24 mouse cellular contexts compared by ENCODE assay signal in the genomic region with DNA sequence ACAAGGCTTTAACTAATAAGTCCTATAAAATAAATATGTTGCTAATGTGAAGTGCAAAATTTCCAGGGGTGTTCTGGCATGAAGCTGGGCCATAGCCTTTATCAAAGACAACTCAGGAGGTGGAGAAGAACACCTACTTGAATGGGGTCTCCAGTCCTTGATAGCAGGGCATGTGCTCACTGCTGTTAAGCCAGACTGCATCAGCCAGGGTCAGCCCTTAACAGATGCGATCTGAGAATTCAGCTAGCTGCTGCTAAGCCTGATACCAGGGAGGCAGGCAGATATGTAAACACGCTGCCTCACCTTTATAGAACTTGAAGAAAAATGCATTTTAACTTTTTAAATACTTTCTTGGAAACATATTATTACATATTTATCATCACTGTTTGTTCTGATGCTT. TPM values are rescaled to one million over a fixed set of nuclear protein-coding genes. Genes with fewer than 3 reads are reported as not detected.
DNase-seq lines count a peak whose midpoint lies in the region; ATAC-seq lines count a peak whose summit lies in the region.
"Had no signal": no experiment of that assay in that cellular context is flagged by ENCODE, and none has a peak within 500 bp of the region (broad histone marks: within the 10 kb centered on the region; RNA-seq: fewer than 3 reads in every experiment).

No protein-coding gene starts in this region.

- H3K4me3 ChIP-seq in liver, embryonic 12.5 days: no peak overlapping the region
- H3K4me3 ChIP-seq in liver, embryonic 15.5 days (replicated peaks): no peak overlapping the region
- H3K4me3 ChIP-seq: forebrain, embryonic 10.5 days; forebrain, embryonic 13.5 days; heart, adult 2 months; hindbrain, embryonic 12.5 days; hindbrain, embryonic 15.5 days had no signal

- peak; percentile 54 for DNase-seq in liver
- no peak for DNase-seq in frontal cortex, postnatal 36 days (ENCODE audit: low spot score in 2 of 2)
- DNase-seq in layer of hippocampus, adult 8-10 months (ENCODE audit: low spot score in 2 of 2): no peak
- no peak for DNase-seq in right cerebral cortex, postnatal 10 days (ENCODE audit: low spot score in 2 of 2)
- DNase-seq: adrenal gland, adult 2 months; adrenal gland, postnatal 14 days; B cell, adult 2 months; cerebellum, adult 11 months; cerebellum, adult 2 months; cerebellum, postnatal 10 days; forebrain, postnatal 0 days; gastrocnemius, postnatal 25 days; heart, adult 2 months had no signal

- no peak overlapping the region; the same call in 1 of the 2 replicates for H3K4me2 ChIP-seq in liver, embryonic 12.5 days
- no peak overlapping the region for H3K4me2 ChIP-seq in liver, embryonic 15.5 days
- H3K4me2 ChIP-seq: forebrain, embryonic 13.5 days; heart, embryonic 11.5 days; hindbrain, embryonic 12.5 days; hindbrain, embryonic 15.5 days had no signal

- 10% methylated on average over 2 of the region's 2 CpGs for WGBS in liver, embryonic 12.5 days (ENCODE audit: insufficient replicate concordance)
- WGBS in liver, embryonic 15.5 days (ENCODE audit: insufficient replicate concordance): 14% methylated on average over 2 of the region's 2 CpGs

- no peak overlapping the region for H3K27ac ChIP-seq in liver, embryonic 12.5 days
- no peak overlapping the region for H3K27ac ChIP-seq in liver, embryonic 15.5 days (replicated peaks)
- H3K27ac ChIP-seq: forebrain, embryonic 10.5 days; forebrain, embryonic 13.5 days; heart, adult 2 months; hindbrain, embryonic 12.5 days; hindbrain, embryonic 15.5 days had no signal

- H3K36me3 ChIP-seq in liver, embryonic 12.5 days: no peaks in the 10 kb centered on the region
- H3K36me3 ChIP-seq in liver, embryonic 15.5 days (replicated peaks): no peaks in the 10 kb centered on the region
- H3K36me3 ChIP-seq: forebrain, embryonic 10.5 days; G1E; hindbrain, embryonic 12.5 days; hindbrain, embryonic 15.5 days had no signal

- no peak overlapping the region for H3K9ac ChIP-seq in liver, embryonic 12.5 days
- H3K9ac ChIP-seq in liver, embryonic 15.5 days: no peak overlapping the region
- H3K9ac ChIP-seq: forebrain, embryonic 13.5 days; forebrain, postnatal 0 days; hindbrain, embryonic 12.5 days; hindbrain, embryonic 15.5 days had no signal

- H3K4me1 ChIP-seq in liver, embryonic 12.5 days: peaks cover 53% of the 10 kb centered on the region
- peaks cover 32% of the 10 kb centered on the region for H3K4me1 ChIP-seq in liver, embryonic 15.5 days (replicated peaks)
- H3K4me1 ChIP-seq: forebrain, embryonic 10.5 days; hindbrain, embryonic 15.5 days had no signal

- ATAC-seq in liver, embryonic 12.5 days: peak; percentile 81
- ATAC-seq in liver, embryonic 15.5 days (ENCODE audit: insufficient read depth): peak; percentile 54; the same call in 1 of the 2 replicates
- 0 out of 2 replicates have a peak, but pooled peaks have one; percentile 38 for ATAC-seq in megakaryocyte-erythroid progenitor cell, adult 5-6 weeks (replicated peaks; ENCODE audit: low FRiP score, low TSS enrichment, poor library complexity, severe bottlenecking)
- ATAC-seq: forebrain, embryonic 13.5 days; forebrain, postnatal 0 days; Patski had no signal

- no peaks in the 10 kb centered on the region for H3K9me3 ChIP-seq in liver, embryonic 12.5 days (replicated peaks)
- H3K9me3 ChIP-seq in liver, embryonic 15.5 days (replicated peaks): no peaks in the 10 kb centered on the region
- H3K9me3 ChIP-seq: forebrain, embryonic 10.5 days; forebrain, embryonic 13.5 days; G1E; hindbrain, embryonic 12.5 days; hindbrain, embryonic 15.5 days had no signal

- H3K27me3 ChIP-seq in liver, embryonic 12.5 days (replicated peaks): no peaks in the 10 kb centered on the region
- no peaks in the 10 kb centered on the region for H3K27me3 ChIP-seq in liver, embryonic 15.5 days
- H3K27me3 ChIP-seq: CH12.LX; forebrain, embryonic 13.5 days; hindbrain, embryonic 12.5 days; hindbrain, embryonic 15.5 days; Patski had no signal

RNA-seq across cellular contexts. Expression of gene Prune2, which starts 57.2 kb away (rescaled TPM):
- polyA plus RNA-seq in liver, embryonic 12.5 days (2016; fragmentation: Nextera tagmentation; extraction: Ambion mirVana): 0.95 and 0.96 TPM in 2 replicates
- 0.36 and 0.50 TPM in 2 replicates for polyA plus RNA-seq in liver, embryonic 15.5 days (2015; fragmentation: Nextera tagmentation; extraction: Ambion mirVana)
- total RNA-seq in megakaryocyte-erythroid progenitor cell, adult 5-6 weeks (2014; fragmentation: Nextera tagmentation): not detected in 2 replicates
- total RNA-seq in megakaryocyte-erythroid progenitor cell, adult 5-6 weeks (2017): not detected in 2 replicates
- 10 to 100 TPM; 80.4 to 87.7 (median 84.4) TPM for total RNA-seq in layer of hippocampus, adult 8-10 months (2022)
- polyA plus RNA-seq: G1E had no signal

Comparison
In these comparisons a context has a peak if more than half of its experiments do, and no peak if none do; other contexts are left out.
1. RNA of gene Prune2, which starts 57.2 kb away (total RNA-seq): 80.4 to 87.7 TPM in layer of hippocampus, adult 8-10 months; not detected in megakaryocyte-erythroid progenitor cell, adult 5-6 weeks; every median in the first group is over 10 times any median in the second.
2. Peak in every context shown above with its lines, with median percentiles within 50 percentile points of each other: ATAC-seq.